Mouse (Mus musculus): ENCODE results near the gene Cyld. TPM values are rescaled to one million over a fixed set of nuclear protein-coding genes. Genes with fewer than 3 reads are reported as not detected.
A peak's percentile ranks its signal among the peaks of the same experiment; 100 is the strongest.
"Not testable (repeated sequence)": the region's sequence is repeated elsewhere in the genome, so short reads cannot be mapped to it uniquely, and the experiment has no call there.

Cyld gene
- polyA plus RNA-seq, 1 experiment, result 9.9 TPM

DNA sequence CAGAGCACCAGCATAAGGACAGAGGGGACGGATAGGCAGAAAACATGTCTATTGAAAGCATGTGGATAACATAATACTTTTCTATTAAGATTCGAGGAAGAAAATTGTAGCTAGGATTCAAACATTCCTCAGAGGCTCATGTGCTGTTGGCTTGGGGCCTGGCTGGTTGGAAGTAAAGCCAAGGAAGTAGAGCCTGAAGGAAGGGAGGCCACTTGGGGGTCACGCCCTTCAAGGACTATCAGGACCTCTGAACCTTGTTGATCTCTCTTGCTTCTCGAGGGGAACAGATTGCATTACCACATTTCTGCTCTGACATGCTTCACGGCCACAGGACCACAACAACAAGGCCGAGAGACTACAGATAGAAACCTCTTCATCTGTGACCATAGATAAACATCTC, 7.7 kb upstream of the Cyld start:
- DNase-seq (ENCODE audit: low read depth), result no peak

DNA sequence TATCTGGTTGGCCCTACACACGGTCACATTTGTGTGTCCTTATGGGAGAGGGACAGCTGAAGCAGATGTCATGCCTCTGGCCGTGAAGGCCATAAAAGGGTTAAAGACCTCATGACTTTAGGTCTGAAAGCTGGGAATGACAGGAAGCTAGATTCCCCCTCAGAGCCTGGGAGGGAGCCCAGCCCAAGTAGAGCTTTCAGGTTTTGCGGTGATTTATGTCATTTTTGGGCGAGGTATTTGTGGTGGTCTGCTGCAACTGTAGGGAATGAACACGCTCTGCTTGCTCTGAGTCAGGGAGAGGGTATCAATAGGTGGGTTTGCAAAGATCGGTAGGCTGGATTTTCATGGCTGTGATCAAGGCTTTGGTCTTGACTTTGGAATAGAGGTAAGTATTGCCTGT, 6.9 kb upstream of the Cyld start:
- DNase-seq (ENCODE audit: low read depth), result no peak

DNA sequence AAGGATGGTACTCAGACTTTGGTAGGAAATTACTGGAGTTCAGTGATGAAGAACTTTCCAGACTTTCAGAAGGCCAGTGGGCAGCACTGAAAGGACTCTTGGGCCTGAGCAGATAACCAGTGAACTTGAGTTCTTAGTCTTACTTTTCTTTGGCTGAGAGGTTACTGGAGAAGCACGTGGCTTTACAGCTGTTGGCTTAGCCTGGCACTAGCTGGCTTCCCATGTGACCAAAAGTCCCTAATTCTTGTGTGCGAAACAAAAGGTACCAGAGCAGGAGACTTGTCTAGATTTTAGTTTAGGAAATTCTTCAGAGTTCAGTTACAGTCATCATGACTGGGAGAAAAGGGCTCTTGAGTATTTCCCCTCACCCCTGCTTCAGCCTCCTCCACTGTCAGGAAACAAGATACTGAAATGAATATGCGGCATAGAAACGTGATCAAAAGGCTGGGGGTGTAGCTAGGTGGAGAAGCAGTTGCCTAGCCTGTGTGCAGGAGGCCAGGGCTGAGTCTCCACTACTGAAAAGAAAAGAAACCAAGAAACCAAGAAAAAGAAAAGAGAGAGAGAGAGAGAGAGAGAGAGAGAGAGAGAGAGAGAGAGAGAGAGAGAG, 5.4 kb upstream of the Cyld start:
- no peak for DNase-seq (ENCODE audit: low read depth)

DNA sequence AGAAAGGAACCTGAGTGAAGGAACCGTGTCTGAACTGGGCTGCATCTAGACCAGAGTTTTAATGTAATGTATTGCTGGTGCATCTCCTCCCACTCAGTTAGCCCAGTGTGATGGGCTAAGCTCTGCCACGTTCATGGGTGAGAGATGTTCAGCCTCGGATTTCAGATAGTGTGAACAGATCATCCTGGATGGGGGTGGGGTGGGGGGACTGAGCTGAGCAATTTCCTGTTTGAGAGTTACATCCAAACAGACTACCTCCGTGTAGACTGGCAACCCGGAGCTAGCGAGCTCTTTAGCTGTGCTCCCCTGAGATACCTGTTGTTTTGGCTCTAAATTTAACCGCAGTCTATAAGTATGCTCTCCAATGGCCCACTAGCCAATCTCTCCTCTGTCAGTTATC, 4.9 kb upstream of the Cyld start:
- DNase-seq (ENCODE audit: low read depth), result no peak

DNA sequence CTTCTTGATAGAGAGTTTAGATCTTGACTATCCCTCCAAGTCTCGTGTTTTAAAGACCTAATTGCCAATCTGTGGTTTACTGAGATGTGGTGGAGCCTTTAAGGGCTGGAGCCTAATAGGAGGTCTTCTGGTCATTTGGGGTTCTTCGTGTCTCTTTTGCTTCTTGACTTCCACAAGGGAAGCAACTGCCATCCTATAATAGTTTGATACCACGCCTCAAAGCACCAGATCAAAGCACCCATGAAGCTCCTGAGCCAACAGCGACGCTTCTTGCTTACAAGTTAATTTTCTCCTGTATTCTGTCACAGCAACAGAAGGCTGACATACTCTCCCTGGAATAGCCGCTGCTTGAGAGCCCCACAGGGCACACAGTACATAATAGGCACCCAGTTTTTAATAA, 4.0 kb upstream of the Cyld start:
- no peak for DNase-seq (ENCODE audit: low read depth)

DNA sequence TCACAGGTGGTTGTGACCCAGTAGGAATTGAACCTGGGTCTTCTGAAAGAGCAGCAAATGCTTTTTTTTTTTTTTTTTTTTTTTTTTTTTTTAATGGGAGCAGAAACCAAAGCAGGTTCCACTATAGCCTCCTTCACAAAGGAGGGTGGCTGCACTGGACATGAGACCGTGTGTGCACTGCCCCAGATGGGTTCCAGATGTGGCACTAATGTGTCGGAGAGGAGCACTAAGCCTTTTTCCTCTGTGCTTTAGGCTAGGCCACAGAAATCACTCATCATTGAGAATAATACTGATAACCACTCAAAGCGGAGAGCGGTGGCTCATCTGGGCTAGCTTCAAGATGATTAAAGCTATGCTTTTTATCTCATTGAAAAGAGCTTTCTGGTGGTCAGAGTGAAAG, 3.5 kb upstream of the Cyld start:
- DNase-seq (ENCODE audit: low read depth), result no peak

DNA sequence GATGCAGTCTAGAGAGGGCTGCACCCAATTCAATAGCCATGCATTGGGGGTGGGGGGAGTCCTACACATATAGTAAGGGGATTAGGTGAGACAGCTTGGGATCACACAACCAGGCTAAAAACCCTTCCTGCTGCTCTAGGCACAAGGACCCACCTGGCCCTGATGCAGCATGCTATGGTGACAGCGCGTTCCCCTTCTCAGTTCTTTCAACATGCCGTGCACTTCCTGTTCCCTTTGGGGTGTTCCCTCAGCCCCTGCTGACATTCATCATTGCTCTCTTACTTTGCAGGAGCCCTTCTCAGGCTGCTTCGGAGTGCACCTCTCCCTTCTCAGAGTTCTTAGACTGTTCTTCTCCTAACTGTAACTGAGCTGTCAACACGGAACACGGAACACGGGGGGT, 2.5 kb upstream of the Cyld start:
- no peak for DNase-seq (ENCODE audit: low read depth)

DNA sequence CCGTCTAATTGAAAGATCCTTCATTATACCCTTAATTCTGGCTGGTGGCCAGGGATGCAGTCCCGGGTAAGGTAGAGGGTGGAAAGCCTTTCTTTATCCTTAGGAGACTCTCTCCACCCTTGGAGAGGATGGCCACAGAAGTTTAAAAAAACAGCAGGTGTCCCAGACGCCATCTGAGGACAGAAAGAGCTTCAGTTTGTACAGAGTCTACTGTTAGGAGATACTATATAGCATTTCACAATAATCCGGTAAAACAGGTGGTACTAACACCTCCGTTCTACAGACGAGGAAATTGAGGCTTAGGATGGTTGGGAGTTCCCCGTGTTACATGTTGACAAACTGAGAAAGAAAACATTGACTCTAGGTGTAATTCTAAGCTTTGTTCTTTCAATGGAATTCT, 600 bp upstream of the Cyld start:
- peak; percentile 51 for DNase-seq (ENCODE audit: low read depth)

DNA sequence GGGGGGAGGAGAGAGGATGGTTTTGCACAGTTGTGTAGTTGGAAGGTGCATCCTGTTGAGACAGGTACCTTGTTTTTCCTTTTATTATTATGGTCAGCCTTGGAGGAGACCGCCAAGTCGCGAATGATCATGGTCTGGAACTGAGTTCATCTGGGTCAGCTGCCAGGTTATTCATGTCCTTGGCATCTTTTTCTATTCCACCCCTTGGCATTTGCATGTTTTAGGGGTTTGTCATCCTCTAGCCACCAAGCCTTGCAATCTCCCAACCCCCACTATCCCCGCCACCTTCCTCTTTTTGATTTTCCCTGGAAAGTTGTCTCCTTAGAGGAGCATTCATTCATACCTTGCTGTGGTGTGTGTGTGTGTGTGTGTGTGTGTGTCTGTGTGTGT, 809 bp downstream of the Cyld start:
- no peak for DNase-seq (ENCODE audit: low read depth)

DNA sequence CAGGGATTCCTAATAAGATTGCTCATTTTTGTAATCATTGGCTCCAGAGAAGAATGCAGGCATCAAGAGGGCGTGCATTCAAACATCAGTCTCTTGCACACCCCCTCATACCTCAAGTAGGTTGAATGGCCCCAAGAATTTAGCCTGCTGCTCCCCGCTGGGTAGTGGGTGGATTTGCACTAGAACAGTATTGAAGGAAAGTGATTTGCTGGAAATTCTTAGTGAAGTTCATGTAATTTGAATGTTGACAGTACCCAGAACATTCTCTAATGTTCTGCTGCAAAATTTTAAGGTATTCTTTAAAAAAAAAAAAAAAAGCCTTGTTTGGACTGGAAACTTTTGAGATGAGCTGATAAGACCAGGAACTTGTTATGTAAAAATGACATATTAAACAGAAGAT, 1.2 kb downstream of the Cyld start:
- no peak for DNase-seq (ENCODE audit: low read depth)

DNA sequence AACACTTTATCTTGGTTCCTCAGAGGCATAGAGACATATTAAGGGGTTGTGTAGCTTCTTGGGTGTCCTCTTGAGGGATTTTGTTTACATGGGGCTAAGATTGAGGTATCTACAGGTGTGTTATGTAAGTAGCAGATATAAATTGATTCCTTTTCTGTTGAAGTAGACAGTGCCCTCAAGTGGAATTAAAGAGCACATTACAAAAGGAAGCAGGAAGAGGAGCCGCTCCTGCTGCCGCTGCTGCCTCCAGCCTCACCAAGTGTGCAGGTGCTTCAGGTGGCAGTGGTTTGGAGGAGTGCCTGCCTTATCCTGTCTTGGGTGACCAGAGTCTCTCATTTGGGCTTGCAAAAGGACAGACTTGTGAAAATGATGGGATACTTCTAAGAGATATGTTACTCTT, 4.8 kb downstream of the Cyld start:
- no peak for DNase-seq (ENCODE audit: low read depth)

DNA sequence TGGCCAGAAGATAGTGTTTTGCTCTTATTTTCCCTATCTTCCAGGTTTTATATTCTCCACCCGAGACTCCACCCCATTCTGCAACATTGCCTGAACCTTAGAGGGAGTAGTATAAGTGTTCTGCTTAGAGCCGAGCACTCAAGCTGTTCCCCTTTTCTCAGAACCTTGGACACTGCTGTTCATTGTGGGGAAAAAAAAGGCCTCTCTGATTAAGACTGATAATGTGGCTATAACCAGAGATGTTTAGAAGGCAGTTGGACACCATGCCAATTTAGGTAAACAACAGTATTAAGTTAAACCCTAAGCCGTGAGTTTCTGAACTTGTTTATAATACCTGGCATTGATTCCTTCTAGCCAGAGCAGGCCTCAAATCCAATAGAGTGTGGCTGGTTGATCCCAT, 6.0 kb downstream of the Cyld start:
- no peak for DNase-seq (ENCODE audit: low read depth)

DNA sequence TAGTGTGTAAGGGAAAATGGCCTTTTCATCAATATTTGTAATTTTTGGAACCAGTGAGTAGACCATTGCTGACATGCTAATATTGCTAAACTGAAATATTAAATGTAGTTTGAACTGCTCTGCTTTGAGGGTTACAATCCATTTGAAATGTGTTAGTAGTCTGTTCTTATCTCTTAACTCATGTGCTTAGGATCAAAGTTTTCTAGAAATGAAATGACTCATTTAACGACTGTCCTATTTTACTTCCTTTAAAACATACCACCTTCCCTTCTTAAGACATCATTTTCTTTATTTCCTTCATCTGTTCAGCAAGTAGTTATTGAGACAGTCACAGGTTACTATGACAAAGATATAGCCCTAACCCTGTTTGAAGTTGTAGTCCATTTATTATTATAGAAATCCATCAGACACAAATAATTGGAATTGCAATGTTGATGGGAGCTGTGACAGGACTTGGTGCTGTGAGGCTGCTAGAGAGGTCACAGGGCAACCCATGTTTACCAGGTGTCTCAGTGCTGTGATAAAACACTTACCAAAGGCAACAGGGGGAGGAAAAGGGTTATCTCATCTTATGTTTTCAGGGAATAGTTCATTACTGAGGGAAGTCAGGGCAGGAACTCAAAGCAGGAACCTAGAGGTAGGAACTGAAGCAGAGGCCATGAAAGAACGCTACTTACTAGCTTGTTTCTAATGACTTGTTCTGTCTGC, 26.6 kb downstream of the Cyld start:
- DNase-seq (ENCODE audit: low read depth), result no peak

DNA sequence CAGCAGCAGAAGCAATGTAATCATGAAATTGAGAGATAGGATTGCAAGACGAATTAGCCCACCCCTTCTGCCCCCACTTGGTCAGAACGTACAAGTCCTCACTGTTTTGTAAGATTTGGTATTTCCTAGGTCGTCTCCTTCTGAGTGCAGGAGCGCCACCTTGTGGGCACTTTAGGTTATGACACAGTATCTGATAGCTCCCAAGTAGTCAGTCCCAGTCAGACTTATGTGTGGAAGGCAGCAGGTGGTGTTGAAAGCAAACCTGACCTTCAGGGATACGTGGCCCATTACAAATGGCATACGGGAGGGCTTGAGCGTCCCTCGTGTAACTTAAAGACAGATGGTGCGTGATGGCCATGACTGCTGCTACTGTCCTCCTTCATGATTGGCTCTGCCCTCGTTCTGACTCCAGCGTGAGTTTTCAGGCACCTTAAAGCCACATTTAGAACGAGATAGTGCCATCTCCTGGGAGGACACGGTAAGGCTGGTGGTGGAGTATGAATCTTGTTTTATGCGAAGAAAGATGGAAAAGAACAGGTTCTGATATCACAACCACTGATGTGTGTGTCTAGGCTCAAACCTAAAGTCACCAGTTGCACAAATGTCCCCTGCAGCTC, 58.5 kb downstream of the Cyld start:
- peak; percentile 10 for DNase-seq (ENCODE audit: low read depth)

DNA sequence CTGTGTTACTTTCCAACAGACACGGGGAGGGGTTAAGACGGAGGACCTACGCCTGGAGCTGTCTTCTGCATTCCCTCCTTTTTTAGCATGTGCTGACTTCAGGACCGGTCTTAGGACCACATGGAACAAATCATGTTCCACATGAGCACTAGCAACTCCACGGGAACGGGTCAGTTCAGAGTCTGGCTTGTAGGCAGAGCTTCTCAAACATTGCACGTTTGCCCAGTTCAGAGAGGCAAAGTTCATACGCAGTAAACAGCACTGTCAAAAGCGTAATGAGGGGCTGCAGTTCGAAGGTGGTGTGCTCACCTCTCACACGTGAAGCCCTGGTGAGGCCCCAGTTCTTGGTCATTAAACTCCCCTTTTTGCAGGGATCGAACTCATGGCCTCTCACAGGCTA, 65.2 kb downstream of the Cyld start:
- DNase-seq (ENCODE audit: low read depth), result no peak

DNA sequence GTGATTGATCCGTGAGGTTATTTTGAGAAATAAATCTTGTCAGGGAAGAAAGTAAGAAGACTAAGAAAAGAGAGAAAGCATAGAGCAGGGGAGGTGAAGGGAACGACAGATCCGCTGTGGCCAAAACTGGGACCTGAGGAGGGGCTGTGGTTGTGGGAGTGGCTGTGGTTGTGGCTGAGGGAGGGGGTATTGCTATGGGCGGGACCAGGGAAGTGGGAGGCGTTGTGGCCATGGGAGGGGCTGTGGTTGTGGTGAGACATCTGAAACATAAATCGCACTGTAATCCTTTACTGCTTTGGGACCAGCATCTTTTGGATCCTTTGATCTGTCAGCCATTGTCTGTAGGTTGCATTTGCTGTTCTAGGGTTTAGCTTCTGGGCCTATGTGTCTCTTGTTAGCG, 74.4 kb downstream of the Cyld start:
- no peak for DNase-seq (ENCODE audit: low read depth)

DNA sequence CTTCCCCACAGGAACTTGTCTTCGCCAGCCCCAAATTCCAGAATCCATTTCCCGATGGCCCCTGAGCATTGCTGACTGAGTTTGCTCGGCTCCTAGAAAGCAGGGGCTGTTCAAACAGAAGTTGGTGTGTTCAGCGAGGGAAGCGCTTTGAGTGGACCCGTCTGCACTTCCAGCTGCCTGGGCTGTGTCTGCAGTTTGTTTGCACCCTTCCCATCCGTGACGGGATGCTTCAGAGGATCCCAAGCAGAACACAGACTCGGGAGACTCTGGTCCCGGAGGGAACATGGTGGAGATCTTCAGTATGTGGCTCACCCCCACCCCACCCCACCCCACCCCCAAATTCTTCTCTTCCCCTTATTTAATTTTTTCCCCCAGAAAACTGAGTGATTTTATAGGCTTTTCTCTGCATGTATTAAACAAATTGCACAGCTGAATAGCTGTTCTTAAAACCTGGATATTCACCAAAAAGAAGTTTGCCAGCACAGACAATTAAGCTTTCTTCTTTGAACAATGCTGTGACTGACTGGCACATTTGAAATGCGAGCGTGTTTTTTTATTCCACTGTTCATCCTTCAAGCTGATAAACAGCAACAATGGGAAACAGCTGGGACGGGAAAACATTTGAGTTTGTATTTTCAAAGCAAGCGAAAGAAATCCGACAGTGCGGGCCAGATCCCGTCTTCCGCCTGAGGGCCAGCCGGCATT, 77.9 kb downstream of the Cyld start:
- no peak for DNase-seq (ENCODE audit: low read depth)

DNA sequence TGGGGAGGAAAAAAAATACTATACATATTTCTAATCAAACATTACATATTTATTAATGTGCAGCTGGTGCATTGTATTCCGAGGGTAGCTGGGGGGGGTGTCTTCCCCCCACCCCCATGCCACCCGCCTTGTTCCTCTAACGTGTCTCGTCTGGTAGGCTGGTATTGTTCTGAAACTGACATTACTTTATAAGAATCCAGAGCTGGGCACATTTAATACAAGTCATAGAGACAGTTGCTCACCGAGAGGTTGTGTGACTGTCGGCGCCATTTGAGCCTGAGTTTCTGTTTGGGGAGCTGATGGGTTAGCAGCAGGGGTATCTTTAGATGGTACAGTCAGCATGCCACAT, 78.4 kb downstream of the Cyld start:
- no peak for DNase-seq (ENCODE audit: low read depth)

DNA sequence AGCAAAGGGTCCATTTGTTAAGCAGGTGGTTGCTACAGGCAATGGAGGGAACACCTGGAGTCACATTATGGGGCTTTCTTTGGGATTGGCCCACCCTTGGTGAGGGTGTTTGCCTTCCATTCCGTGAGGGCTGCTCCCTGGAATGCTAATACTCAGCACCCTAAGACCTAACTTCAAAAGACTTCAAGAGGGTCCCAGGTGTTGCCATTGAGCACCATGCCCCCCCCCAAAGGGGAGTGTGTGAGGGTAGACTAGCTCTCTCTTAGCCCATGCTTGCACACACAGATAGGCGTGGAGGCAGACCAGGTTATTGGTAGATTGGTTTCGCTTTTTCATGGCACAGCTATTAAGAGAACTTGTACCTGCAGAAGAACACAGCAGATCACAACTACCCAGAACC, 83.3 kb downstream of the Cyld start:
- DNase-seq (ENCODE audit: low read depth), result no peak

DNA sequence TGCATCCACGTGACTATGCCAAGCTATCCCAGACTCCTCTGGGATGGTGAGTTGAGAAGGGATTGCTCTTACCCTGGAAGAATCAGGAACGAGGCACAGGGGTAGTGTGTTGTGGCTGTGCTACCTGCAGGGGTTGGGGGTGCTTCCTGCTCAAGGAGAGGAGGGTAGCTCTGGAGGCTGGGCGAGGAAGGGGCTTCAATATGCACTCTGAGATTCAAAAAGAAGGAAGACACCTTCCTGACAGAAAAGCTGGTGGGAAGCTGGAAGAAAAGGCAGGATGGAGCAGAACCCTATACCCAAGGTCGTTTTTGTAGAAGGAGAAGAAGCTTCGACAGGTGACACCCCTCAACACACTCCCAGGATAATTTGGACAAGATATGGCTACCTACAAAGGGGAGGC, 84.5 kb downstream of the Cyld start:
- no peak for DNase-seq (ENCODE audit: low read depth)

DNA sequence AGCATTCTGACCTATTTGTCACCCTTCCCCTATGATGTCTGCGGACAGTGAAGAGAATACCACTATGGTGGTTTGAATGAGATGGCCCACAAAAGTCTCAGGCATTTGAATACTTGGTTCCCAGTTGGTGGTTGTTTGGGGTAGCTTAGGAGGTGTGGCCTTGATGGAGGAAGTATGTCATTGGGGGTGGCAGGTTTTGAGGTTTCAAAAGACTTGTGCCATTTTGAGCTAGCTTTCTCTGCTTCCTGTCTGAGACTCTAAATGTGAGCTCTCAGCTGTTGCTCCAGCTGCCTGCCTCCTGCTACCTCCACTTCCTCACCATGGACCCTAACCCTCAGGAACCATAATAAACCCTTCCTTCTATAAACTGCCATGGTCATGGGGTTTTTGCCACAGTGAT, 86.9 kb downstream of the Cyld start:
- DNase-seq (ENCODE audit: low read depth), result no peak

DNA sequence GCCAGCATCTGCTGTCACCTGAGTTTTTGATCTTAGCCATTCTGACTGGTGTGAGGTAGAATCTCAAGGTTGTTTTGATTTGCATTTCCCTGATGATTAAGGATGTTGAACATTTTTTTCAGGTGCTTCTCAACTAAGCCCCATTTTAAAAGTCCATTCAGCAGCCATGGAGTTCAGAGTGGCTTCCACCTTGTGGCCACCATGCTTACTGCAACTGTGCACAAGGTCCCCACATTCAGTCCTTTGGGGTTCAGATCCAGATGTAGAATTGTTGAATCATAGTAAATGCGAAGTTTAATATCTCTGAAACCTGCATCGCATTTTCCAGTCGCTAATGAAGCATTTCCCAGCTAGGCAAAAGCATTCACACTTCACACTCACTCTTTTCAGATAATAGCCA, 91.5 kb downstream of the Cyld start:
- not testable (repeated sequence) for DNase-seq (ENCODE audit: low read depth)

DNA sequence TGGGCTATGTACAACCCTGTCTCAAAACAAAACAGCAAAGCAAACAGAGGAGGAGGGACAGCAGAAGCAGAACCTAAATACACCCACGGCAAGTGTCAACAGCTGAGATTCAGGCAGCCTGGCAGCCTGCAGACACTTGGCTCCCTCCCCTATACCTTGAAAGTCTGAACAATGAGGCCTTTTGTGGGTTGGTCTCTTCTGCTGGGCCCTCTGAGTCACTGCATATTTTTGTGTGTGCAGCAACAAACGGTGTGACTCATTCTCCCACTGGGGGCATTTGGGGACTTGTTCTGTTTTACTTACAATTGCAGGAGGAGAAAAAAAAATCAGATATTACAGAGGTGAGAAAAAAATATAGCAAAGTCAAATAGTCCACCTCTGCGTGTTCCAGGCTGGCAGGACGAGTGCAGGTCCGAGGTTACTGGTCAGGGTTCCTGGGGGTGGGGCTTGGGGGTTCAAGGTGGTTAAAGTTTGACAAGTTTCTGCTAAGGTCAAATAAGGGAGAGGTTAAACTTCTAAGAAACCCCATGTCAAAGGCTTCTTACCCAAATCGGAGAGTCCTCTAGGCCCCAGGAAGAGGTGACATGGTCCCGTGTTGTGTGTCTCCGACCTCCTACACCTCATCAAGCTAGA, 96.0 kb downstream of the Cyld start:
- DNase-seq (ENCODE audit: low read depth), result peak; percentile 22
